Mouse (Mus musculus) hindbrain, embryonic 11.5 days (tissue): Measurements from ENCODE around the gene Csf2rb2. TPM values are rescaled to one million over a fixed set of nuclear protein-coding genes. Genes with fewer than 3 reads are reported as not detected.
A peak's percentile ranks its signal among the peaks of the same experiment; 100 is the strongest.
"Not testable (repeated sequence)": the region's sequence is repeated elsewhere in the genome, so short reads cannot be mapped to it uniquely, and the experiment has no call there.

ENCODE experiments used
- ATAC-seq: fragments of 200-750 bp; cut with Nextera tagmentation; 2 replicates; pipeline ENCODE4 v1.8.0; 2017; ENCODE audit warnings: mild to moderate bottlenecking, moderate TSS enrichment, moderate library complexity; ENCODE audit not compliant: low FRiP score
- DNase-seq: peaks from one replicate; pipeline ENCODE4 v3.0.0-alpha.2; 2015; ENCODE audit warnings: low spot score
- H3K27ac ChIP-seq: fragments of 300-500 bp; sonication (generic); 2 replicates; pipeline ENCODE4 v1.5.1; 2014; ENCODE audit warnings: mild to moderate bottlenecking, low read depth, low read length
- H3K27me3 ChIP-seq: fragments of 300-500 bp; sonication (generic); 2 replicates; pipeline ENCODE4 v1.6.1; 2014; ENCODE audit warnings: mild to moderate bottlenecking, low read length, moderate library complexity, mixed read lengths; ENCODE audit not compliant: control insufficient read depth, insufficient read depth
- H3K36me3 ChIP-seq: fragments of 300-500 bp; sonication (generic); 2 replicates; pipeline ENCODE4 v1.6.1; 2014; ENCODE audit warnings: mild to moderate bottlenecking, low read length, moderate library complexity, mixed read lengths; ENCODE audit not compliant: control insufficient read depth, insufficient read depth
- H3K4me1 ChIP-seq: fragments of 300-500 bp; sonication (generic); replicated peaks from 2 replicates; pipeline ENCODE4 v1.6.1; 2014; ENCODE audit warnings: low read length, mixed read lengths; ENCODE audit not compliant: control insufficient read depth, insufficient read depth
- H3K4me2 ChIP-seq: fragments of 300-500 bp; sonication (generic); replicated peaks from 2 replicates; pipeline ENCODE4 v1.6.1; 2014; ENCODE audit warnings: mild to moderate bottlenecking, low read depth, low read length
- H3K4me3 ChIP-seq: fragments of 300-500 bp; sonication (generic); 2 replicates; pipeline ENCODE4 v1.5.1; 2014; ENCODE audit warnings: low read depth, low read length
- H3K9ac ChIP-seq: fragments of 300-500 bp; sonication (generic); 2 replicates; pipeline ENCODE4 v1.6.1; 2014; ENCODE audit warnings: low read depth, low read length
- H3K9me3 ChIP-seq: fragments of 300-500 bp; sonication (generic); 2 replicates; pipeline ENCODE4 v1.6.1; 2016; ENCODE audit warnings: low read length; ENCODE audit not compliant: control insufficient read depth
- WGBS: fragments of 180-500 bp; shearing (Covaris S2); extraction: QIAGEN DNeasy Blood & Tissue Kit; methylation state at CpG from one replicate; pipeline ENCODE4 v1.1.7; 2014; 5-methylcytosine and 5-hydroxymethylcytosine counted together
- polyA plus RNA-seq: library from polyadenylated mRNA; unstranded; fragments of >200 nt; fragmentation: Nextera tagmentation; extraction: Ambion mirVana; gene quantifications from 2 replicates; pipeline ENCODE4 v1.2.1, GENCODE M21; 2014

Csf2rb2 gene
- polyA plus RNA-seq, 1 experiment from 2014 or later, result 0.34 TPM

- DNase-seq, result no peak
- Histone ChIP-seq H3K4me2 (no peak overlapping the region), H3K27me3 (no peaks in the 10 kb centered on the region), H3K36me3 (no peaks in the 10 kb centered on the region), H3K27ac (no peak overlapping the region), H3K9me3 (no peaks in the 10 kb centered on the region), H3K4me3 (no peak overlapping the region), H3K9ac (no peak overlapping the region), H3K4me1 (no peaks in the 10 kb centered on the region)
- no peak for ATAC-seq
Measured at GRCm38 (mm10) chr15:78271208-78271607, 34.3 kb downstream of the Csf2rb2 start.

DNA sequence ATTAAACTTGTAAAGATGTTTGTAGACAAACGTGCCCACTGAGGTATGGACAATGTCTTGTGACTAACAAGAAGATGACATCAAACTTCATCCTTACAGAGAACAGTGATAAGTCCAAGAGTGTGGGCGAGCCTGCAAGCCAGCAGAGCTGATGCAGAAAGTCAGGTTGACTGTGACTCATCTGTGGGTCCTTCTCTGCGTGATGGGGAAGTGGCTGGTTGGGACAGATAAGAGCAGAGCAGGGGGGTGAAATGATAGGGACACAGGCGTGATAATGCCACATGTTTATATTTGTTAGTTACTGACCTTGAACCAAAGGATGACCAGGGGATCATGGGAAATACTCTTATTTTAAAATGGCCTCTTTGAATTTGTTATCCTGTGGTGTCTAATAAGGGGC lies 37.7 kb downstream of the Csf2rb2 start:
- Histone ChIP-seq H3K4me3 (no peak overlapping the region), H3K4me2 (no peak overlapping the region), H3K9ac (no peak overlapping the region), H3K27me3 (no peaks in the 10 kb centered on the region), H3K9me3 (no peaks in the 10 kb centered on the region), H3K27ac (no peak overlapping the region), H3K36me3 (no peaks in the 10 kb centered on the region), H3K4me1 (no peaks in the 10 kb centered on the region)
- DNase-seq (no peak), ATAC-seq (no peak)
- WGBS, result 86% methylated on average over 4 of the region's 4 CpGs

- WGBS, result 87% methylated on average over 10 of the region's 10 CpGs
- Histone ChIP-seq H3K27ac (no peak overlapping the region), H3K4me3 (no peak overlapping the region), H3K4me2 (no peak overlapping the region), H3K27me3 (no peaks in the 10 kb centered on the region), H3K9me3 (no peaks in the 10 kb centered on the region), H3K9ac (no peak overlapping the region), H3K4me1 (no peaks in the 10 kb centered on the region), H3K36me3 (no peaks in the 10 kb centered on the region)
- DNase-seq, result no peak
- no peak for ATAC-seq
Measured at GRCm38 (mm10) chr15:78267441-78267840, 38.1 kb downstream of the Csf2rb2 start.

DNA sequence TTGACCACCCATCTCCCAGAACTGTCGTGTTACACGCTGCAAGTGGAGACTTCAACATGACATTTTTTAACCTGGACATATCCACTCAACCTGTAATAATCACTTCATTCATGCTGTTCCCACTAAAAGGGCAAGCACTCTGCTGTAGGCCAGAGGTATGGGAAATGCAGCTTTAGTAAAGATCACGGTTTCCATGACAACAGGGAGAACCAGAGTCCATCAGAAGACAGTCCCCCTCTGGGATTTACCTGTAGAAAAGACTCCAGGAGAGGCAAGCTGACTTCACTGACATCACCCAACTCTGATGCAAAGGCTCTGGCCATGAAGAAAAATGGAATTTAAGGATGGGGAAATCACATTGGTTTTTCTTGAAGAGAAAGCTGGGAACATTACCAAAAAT lies 42.2 kb downstream of the Csf2rb2 start:
- H3K9me3 ChIP-seq, result no peaks in the 10 kb centered on the region
- no peak overlapping the region for H3K4me3 ChIP-seq
- H3K36me3 ChIP-seq, result no peaks in the 10 kb centered on the region
- WGBS, result 82% methylated on average over 3 of the region's 3 CpGs
- H3K27ac ChIP-seq, result no peak overlapping the region
- no peaks in the 10 kb centered on the region for H3K4me1 ChIP-seq
- no peak overlapping the region for H3K9ac ChIP-seq
- ATAC-seq (no peak), DNase-seq (no peak)
- H3K4me2 ChIP-seq, result no peak overlapping the region
- H3K27me3 ChIP-seq, result no peaks in the 10 kb centered on the region

- no peaks in the 10 kb centered on the region for H3K36me3 ChIP-seq
- no peak overlapping the region for H3K4me2 ChIP-seq
- no peak overlapping the region for H3K27ac ChIP-seq
- ATAC-seq (no peak), DNase-seq (no peak)
- H3K9me3 ChIP-seq, result no peaks in the 10 kb centered on the region
- H3K9ac ChIP-seq, result no peak overlapping the region
- no peak overlapping the region for H3K4me3 ChIP-seq
- H3K27me3 ChIP-seq, result no peaks in the 10 kb centered on the region
- H3K4me1 ChIP-seq, result no peaks in the 10 kb centered on the region
- WGBS, result 74% methylated on average over 13 of the region's 13 CpGs
Measured at GRCm38 (mm10) chr15:78260668-78261333, 44.7 kb downstream of the Csf2rb2 start.

- H3K4me1 ChIP-seq, result no peaks in the 10 kb centered on the region
- no peak overlapping the region for H3K4me3 ChIP-seq
- no peak for DNase-seq
- H3K4me2 ChIP-seq, result no peak overlapping the region
- no peaks in the 10 kb centered on the region for H3K9me3 ChIP-seq
- H3K36me3 ChIP-seq, result no peaks in the 10 kb centered on the region
- H3K27ac ChIP-seq, result no peak overlapping the region
- no peaks in the 10 kb centered on the region for H3K27me3 ChIP-seq
- no peak overlapping the region for H3K9ac ChIP-seq
- ATAC-seq, result no peak
- WGBS, result 83% methylated on average over 10 of the region's 10 CpGs
Measured at GRCm38 (mm10) chr15:78258246-78258865, 47.2 kb downstream of the Csf2rb2 start.

- no peak overlapping the region for H3K27ac ChIP-seq
- no peaks in the 10 kb centered on the region for H3K4me1 ChIP-seq
- DNase-seq (peak; percentile 78), ATAC-seq (no peak)
- WGBS, result 41% methylated on average over 7 of the region's 7 CpGs
- H3K9ac ChIP-seq, result no peak overlapping the region
- no peaks in the 10 kb centered on the region for H3K36me3 ChIP-seq
- H3K9me3 ChIP-seq, result no peaks in the 10 kb centered on the region
- H3K27me3 ChIP-seq, result no peaks in the 10 kb centered on the region
- H3K4me3 ChIP-seq, result no peak overlapping the region
- no peak overlapping the region for H3K4me2 ChIP-seq
Measured at GRCm38 (mm10) chr15:78257326-78258050, 48.0 kb downstream of the Csf2rb2 start.

DNA sequence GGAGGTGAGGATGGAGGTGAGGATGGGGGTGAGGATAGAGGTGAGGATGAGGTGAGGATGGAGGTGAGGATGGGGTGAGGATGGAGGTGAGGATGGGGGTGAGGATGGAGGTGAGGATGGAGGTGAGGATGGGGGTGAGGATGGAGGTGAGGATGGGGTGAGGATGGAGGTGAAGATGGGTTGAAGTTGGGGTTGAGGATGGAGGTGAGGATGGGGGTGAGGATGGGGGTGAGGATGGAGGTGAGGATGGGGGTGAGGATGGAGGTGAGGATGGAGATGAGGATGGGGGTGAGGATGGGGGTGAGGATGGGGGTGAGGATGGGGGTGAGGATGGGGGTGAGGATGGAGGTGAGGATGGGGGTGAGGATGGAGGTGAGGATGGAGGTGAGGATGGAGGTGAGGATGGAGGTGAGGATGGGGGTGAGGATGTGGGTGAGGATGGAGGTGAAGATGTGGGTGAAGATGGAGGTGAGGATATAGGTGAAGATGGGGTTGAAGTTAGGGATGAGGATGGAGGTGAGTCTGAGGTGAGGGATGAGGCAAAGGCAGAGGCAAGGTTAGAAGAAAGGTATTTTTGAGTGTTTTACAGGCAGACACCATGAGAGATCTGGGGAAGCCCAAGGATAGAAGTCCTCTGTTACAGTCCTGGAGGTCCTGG lies 48.8 kb downstream of the Csf2rb2 start:
- DNase-seq, ATAC-seq, H3K36me3 ChIP-seq, H3K4me3 ChIP-seq, H3K4me2 ChIP-seq, H3K9me3 ChIP-seq, H3K27me3 ChIP-seq, H3K27ac ChIP-seq, H3K9ac ChIP-seq, H3K4me1 ChIP-seq: not testable (repeated sequence)
